Mouse (Mus musculus): ENCODE measurements around the gene Ccnt1. TPM values are rescaled to one million over a fixed set of nuclear protein-coding genes. Genes with fewer than 3 reads are reported as not detected.
A peak's percentile ranks its signal among the peaks of the same experiment; 100 is the strongest.
"Not testable (repeated sequence)": the region's sequence is repeated elsewhere in the genome, so short reads cannot be mapped to it uniquely, and the experiment has no call there.

The Ccnt1 gene
- total RNA-seq, 2 experiments from 2014 or later = 17.3 to 21.1 TPM

DNA sequence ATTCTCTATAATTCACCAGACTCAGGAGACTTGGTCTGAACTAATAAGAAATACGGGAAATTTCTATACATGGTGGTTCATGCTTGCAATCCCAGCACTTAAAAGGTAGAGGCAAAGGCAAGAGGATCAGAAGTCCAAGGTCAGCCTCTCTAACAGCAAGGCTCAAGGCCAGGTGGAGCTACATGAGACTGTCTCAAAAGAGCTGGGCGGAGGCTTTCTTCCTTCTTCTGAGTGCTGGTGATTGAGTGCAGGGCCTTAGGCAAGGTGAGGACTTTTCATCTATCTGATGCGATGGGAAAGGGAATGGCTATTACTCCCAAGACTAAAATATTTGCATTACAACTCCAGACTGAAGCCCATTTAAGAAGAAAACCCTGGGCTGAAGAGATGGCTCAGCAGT is 25.6 kb downstream of the Ccnt1 start:
- DNase-seq = no peak

DNA sequence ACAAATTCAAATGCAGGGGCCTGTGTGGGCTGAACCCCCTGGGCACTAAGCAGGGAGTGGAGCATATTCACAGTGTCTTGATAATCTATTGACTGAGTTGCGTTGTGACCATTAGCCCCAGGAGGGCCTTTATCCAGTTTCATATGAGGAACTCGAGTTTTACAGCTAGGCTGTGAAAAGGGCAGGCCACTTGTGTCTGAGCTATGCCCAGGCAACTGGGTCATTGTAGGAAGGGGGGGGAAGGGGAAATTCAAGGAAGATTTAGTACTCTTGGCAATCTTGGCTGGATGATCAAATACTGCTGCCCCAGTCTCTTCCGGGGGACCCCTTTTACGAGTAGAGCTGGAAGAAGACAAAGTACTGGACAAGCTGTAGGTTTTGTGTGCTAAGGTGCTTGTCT is 27.4 kb downstream of the Ccnt1 start:
- DNase-seq = no peak

DNA sequence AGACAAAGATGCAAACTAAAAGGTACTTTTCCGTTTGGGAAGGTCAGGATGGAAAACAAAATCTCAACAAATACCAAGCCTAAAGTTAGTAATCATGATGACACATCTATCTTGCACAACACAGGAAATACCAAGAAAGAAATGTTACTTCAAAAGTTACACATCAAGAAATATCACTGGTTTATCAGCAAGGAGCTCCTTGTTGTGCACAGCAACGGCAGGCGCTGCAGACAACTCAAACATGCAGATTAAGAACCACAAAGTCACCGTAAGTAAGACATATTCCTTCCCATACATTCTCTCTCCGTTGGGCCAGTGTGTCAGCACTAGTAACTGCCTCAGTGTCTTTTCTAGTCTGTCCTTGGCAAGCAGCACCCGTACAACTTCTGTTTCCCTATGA is 29.7 kb downstream of the Ccnt1 start:
- DNase-seq = no peak

DNA sequence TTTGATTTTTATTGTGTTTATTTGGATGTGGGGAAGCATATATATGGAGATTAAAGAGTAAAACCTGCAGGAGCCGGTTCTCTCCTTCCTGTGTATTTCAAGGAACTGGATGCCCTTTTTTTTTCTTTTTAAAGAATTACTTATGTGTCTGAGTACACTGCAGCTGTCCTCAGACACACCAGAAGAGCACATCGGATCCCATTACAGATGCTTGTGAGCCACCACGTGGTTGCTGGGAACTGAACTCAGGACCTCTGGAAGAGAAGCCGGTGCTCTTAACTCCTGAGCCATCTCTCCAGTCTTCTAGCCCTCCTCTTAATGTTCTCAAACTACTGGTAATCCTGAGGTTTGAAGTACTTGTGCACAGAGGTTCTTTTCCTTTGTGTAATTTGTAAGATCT is 32.8 kb downstream of the Ccnt1 start:
- no peak for DNase-seq

DNA sequence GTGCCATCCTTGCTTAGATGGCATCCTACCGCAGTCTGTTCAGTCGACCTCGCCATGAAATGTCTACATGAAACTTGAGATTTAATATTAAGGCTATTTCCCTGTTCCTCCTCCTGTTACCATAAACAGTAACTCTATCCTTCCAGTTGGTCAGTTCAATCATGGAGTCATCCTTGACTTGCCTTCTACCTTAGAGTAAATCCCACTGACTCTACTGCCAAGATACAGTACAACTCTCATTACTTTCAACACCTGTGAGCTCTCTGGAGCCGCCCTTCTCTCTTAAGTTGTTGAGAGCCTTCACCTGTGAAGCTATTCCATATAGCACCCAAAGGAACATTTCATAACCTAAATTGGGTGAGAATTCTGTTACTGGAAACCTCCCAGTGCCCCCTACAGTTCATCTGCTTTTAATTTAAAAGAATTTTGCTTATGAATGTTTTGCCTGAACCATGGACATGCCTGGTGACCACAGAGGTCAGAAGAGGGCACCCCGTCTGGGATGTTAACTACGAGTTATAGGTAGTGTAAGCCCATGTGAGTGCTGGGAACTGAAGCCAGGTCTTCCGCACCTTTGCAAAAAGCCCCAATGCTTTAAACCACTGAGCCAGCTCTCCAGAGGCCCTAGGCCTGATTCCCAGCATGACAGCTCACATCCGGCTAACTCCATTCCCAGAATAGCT is 33.8 kb downstream of the Ccnt1 start:
- no peak for DNase-seq

DNA sequence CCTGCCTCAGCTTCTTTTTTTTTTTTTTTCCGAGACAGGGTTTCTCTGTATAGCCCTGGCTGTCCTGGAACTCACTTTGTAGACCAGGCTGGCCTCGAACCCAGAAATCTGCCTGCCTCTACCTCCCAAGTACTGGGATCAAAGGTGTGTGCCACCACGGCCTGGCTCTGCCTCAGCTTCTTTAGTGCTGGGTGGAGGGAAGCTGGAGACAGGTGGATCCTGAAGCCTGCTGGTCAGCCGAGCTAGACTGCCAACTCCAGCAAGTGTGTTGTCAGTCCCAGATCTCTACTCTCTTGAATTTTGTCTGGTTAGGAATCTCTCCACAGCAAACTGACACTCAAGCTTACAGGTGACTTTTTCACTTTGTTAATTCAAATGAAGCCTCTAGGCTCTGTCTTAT is 34.8 kb downstream of the Ccnt1 start:
- DNase-seq = no peak

DNA sequence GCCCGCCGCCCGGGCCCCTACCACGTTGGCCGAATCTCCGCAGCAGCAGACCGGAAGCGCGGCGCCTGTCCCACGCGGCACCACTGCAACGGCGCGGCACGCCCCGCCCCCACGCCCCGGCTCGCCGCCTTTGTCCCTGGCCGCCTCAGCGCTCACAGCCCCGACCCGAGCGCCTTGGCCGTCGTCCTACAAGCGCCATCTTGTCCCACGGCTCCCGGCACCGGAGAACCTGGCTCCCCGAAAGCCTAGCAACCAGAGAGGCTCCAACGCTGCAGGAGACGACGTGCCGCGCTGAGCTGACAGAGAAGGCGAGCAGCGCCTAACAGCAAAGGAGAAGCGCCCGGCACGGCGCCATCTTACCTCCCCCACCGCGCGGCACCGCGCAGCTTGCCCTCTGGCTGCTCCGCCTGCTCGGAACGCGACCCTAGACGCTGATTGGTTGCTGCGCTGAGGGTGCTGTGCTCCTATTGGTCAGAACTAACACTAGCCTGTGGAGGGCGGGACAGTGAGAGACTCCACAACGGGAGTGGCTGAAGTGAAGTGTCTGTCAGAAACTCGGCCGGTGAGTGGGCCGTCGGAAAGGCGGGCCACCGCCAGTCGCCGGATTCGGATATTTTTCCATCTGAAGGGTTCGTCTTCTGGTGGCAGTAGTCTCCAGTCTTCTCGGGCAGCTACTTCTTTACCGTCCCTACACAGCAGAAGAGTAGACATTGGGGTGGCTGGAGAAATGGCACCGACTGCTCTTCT is 36.7 kb downstream of the Ccnt1 start, which contains the start of gene Kansl2:
TSS of gene Kansl2 (minus strand) at position 384 of the 747 bp plus-strand sequence.
- DNase-seq = peak; percentile 99

DNA sequence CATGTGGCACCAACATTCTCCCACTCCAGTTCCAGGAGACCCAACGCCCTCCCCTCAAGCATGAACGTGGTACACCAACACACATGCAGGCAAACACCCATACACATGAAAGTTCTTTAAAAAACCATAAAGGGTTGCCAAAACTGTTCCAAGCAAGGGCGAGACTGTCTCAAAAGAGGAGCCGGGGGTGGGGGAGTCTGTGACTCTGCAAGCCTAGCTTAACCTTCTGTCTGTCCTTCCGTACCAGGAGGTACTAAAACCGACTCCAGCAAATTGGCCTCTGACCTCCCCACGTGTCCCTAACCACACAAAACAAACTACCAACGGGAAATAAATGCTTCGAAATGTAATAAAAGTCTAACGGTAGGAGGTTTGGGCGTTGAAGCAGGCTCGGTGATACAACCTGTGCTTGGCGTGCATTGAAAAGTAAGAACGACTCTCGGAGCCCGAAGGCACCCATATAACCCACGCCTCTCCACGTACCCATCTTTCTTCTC is 37.6 kb downstream of the Ccnt1 start:
- DNase-seq = no peak

DNA sequence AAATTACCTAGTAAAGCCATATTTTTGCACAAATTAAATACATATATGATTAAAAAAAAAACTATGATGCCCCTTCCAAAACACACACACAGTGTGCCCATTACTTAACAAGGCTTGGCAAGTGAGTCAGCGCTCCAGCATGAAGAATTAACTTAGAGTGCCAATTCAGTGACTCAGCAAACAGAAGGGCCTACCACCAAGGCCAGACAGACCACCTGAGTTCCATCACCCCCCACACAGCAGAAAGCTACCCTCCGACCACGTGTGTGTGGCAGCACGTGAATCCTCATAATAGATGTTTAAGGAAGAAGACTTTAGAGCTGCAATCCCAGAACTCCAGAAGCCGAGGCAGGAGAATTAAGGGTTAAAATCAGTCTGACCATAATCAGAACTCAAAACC is 38.4 kb downstream of the Ccnt1 start:
- no peak for DNase-seq

DNA sequence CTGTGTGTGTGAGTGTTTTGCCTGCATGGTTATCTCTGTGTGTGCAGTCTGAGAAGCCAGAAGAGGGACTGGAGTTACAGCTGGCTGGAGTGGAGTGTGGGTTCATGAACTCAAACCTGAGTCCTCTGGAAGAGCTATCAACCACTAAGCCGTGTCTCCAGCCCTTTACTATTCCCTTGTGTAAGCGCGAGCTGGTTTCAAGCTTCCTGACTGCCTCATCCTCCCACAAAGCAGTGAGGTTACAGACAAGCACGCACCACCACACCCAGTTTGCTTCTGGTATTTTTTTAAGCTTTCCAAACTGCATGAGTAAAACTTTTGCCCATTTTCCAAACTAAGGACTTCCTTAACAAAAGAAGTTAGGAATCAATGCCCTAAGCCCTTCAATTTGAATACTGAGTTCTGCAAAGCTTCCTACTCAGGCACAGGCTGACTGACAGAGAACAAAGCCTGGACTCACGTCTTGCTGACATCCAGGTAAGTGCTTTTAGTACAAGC is 42.6 kb downstream of the Ccnt1 start:
- DNase-seq = no peak

DNA sequence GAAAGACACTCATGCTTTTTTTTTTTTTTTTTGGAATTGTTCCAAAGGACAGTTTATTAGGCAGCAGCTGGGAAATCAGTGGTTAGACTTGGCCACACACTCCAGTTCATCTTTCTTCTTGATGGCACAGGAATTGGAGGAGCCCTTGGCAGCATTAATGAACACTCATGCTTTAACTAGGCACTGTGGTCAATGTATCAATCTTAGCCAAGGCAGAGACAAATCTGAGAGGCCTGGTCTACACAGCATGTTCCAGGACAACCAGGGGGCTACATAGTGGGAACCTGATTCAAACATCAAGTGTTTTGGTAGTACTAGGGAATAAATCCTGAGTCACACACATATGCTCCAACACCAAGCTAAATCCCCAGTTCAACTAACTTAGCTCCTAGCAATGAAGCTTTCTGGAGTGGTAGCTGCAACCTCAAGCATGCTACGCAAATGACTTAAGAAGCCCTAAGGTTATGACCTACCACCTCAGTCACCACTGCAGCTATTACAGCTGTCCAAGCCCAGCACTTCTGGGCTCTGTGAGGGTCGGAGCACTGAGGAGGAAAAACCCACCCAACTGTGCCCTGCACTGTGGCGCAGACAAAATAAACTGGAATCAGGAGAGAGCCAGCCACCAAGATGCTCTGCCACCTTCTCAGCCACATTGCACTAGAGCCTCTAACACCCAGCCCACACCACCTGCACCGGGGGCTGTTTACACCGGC is 43.5 kb downstream of the Ccnt1 start:
- DNase-seq = no peak

DNA sequence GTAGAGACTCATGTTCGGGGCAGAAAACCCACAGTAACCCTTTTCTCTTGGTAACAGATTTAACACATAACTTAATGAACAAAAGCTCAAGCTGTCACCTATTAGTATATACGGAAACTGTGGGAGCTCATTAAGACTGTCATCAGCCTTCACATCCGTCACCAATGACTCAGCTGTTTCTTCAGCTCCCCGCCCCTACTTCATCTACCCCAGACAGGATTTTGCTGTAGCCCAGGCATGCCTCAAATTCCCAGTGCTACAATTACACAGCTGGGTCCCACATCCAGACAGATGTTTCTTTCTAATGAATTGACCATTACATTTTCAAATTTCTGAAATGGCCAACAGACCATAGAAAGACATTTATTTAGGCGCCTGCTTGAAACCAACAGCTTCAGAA is 44.7 kb downstream of the Ccnt1 start:
- no peak for DNase-seq

DNA sequence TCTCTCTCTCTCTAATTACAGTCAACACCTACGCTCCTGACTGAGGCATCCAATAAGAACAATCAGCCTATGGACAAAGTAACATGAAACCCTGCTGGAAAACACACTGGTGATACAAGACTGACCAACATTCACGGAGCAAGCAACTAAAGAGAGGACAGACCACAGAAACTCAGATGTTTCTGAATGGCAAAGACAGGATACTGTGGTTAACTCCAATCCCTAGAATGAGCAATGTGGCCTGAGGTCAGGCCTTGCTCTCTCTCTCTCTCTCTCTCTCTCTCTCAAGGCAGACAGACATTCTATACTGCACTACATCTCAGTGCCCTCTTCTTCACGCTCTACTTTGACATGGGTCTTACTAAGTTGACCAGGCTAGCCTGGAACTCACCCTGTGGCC is 49.5 kb downstream of the Ccnt1 start:
- DNase-seq = no peak

DNA sequence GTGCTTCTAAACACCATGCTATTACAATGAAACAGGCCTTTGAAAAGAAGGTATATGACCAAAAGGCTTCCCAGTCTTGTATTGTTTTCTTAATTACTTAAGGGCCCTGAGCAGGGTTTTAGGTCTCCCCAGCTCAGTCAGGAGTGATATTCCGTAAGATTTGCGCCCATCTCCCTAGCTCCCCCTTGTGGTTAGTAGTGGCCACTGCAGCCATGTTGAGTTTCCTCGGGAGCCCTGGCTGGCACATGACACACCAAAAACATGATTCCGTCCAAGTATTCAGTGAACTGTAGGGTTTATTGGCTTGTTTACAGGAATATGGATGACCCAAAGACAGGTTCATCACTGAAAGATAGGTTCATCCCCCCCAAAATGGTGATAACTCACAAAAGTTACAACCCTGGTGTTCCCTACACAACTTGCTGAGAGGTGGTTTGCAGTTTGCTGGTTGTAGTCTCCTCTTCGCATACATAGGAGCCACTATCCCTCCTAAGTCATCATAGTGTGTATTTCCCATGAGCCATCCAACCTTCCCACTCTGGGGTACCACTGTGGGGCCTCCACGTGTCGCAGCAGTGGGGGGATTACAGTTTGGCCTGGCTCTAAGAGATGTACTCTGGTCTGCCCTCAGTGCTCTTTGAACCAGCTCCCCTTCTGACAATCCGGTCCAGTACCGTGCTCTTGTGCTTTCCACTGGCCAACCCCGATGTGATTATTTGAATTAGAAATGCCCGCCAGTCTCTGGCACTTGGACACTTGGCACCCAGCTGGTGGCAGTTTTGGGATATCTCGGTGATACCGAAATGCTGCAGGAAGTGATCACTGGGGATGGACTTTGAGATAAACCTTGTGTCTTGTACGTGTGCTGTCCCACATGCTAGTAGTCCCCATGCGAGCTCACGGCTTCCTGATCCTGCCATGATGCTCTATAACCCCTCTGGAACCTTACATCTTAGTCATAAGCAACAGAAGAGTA is 53.1 kb downstream of the Ccnt1 start:
- peak; percentile 38 for DNase-seq

DNA sequence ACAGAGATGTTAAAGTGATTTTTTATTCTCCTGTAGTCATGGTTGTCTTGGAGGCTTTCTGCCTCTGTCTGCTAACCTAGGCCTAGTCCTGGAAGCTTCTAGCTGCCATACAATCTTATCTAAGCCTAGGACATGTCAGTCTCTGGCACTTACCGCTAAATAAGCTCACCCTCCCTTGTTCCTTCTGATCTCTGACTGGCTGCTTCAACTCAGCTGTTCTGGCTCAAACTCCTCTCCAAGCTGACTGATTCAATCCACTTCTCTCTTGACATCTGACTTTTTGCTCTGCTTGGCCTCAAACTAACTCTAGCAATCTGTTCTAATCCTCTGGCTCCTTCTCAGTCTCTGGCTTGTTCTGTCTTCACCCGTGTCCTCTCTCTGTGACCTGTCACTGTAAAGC is 55.9 kb downstream of the Ccnt1 start:
- DNase-seq = not testable (repeated sequence)

DNA sequence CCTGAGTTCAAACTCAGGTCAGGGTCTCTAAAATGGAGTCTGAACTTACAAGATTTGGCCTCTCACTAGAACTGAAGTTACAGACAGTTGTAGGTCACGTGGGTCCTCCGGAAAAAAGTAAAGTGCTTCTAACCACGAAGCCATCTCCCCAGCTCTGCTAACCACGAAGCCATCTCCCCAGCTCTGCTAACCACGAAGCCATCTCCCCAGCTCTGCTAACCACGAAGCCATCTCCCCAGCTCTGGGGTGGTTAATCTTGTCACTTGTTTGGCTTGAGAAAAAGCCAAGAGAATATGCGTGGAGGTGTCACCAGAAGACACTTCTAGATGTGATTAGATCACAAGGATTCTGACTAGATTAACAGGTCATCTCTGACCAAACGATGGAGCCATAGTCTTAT is 56.6 kb downstream of the Ccnt1 start:
- DNase-seq = no peak

DNA sequence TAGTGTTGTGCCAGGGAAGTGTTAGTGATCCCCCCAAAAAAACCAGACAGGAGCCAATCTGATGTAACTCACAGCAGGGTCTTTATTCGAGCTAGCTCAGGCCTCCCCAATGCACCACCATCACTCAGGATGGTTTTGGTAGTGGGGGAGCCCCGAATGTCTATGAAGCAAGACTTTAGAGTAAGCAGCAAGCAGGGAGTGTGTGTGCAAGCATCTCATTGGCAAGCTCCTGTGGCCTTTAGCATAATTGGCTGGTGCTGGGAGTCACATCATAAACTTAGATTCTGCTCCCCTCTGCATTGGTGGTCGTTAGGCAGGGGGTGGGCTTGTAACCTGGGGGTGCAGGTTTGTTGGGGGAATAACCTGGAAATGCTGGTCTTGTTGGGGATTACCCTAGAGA is 57.0 kb downstream of the Ccnt1 start:
- DNase-seq = not testable (repeated sequence)

DNA sequence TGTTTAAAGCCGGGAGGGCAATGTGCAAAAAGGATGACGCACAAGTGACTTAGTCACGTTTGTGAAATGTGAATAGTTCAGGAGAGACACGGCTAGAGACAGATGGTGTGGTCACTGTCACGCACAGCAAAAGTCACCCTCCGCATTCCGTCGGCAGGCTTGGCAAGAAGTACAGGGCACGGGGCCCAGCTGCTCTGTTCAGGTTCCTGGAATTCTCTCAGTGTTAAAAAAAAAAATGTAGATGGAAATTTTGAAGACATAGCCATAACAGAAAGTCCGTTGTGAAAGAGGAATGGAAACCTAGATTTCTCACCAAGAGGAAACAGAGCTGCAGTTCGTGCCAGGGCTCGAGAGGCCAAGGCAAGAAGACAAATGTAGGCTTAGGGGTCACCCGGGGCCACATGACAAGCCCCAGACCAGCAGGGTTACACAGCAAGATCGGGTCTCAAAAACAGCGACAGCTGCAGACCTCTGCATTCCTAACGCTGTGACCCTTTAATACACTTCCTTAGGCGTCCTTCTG is 57.9 kb downstream of the Ccnt1 start:
- DNase-seq = peak; percentile 46

DNA sequence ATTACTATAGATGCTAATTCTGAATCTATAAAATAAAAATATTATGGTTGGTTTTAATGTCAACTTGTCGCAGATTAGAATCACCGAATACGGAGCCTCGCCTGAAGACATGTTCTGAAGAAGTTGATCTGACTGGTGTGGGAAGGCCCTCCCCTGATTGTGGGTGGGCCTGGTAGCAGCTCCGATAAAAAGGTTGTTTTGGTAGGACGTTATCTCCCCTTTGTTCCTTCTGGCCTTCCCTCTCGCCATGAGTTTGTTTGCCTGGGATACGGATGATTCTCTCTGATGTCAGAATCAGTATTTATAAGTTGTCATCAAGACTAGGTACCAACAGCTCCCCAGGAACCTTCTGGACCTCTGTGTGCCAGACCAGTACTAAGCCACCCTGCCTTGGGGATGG is 58.5 kb downstream of the Ccnt1 start:
- DNase-seq = no peak

DNA sequence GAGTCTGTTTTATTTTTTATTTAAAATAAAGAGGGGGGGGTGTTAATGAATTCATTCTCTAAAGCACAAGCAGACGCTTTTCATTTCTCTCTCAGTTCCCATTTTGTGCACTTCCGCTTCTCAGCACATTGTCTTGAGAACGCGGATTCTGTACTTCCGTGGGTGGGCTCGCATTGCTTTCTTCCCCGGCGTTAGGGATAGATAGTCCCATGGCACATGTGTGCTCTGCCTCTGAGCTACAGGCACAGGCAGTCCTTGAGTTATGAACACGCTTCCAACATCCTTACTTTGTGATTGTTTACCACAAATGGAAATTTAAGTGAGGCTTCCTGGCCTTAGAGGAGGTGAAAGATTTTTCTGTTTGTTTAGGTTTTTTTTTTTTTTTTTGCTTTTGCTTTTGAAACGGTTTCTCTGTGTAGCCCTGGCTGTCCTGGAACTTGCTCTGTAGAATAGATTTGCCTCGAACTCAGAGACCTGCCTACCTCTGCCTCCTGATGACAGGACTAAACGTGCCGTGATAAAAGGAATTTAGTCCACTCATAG is 59.3 kb downstream of the Ccnt1 start:
- peak; percentile 23 for DNase-seq

All from gastrocnemius, postnatal 25 days (tissue).